Mouse (Mus musculus) CH12.LX (cell line): ENCODE measurements around the gene Tjp3.

Experiments
- BHLHE40 ChIP-seq: IDR thresholded peaks from 2 replicates; pipeline ENCODE4 v1.6.1; 2011; ENCODE audit warnings: mild to moderate bottlenecking, low read depth, low read length, improper control_type of control experiment
- CTCF ChIP-seq, 2 experiments: IDR thresholded peaks in 1 of 2; conservative IDR thresholded peaks in 1 of 2; 2 replicates each; pipeline ENCODE4 v1.5.1; 2011 to 2012; ENCODE audit warnings: low read depth in 2 of 2, low read length in 2 of 2, improper control_type of control experiment in 1 of 2, inconsistent platforms in 1 of 2, mild to moderate bottlenecking in 1 of 2, moderate library complexity in 1 of 2
- GABPA ChIP-seq: IDR thresholded peaks from 2 replicates; pipeline ENCODE4 v1.6.1; 2012; ENCODE audit warnings: low read depth, low read length, improper control_type of control experiment, inconsistent platforms; ENCODE audit not compliant: insufficient replicate concordance
- HCFC1 ChIP-seq: IDR thresholded peaks from 2 replicates; pipeline ENCODE4 v1.6.1; 2012; ENCODE audit warnings: low read depth, mild to moderate bottlenecking, inconsistent platforms, low read length, improper control_type of control experiment
- KAT2A ChIP-seq: IDR thresholded peaks from 2 replicates; pipeline ENCODE4 v1.6.1; 2012; ENCODE audit warnings: low read length, improper control_type of control experiment, inconsistent platforms; ENCODE audit not compliant: insufficient replicate concordance
- MXI1 ChIP-seq: IDR thresholded peaks from 2 replicates; pipeline ENCODE4 v1.6.1; 2011; ENCODE audit warnings: mild to moderate bottlenecking, low read depth, low read length, improper control_type of control experiment
- NRF1 ChIP-seq: IDR thresholded peaks from 2 replicates; pipeline ENCODE4 v1.6.1; 2014; ENCODE audit warnings: low read depth, mild to moderate bottlenecking, inconsistent platforms, low read length, improper control_type of control experiment, moderate library complexity
- SIN3A ChIP-seq: IDR thresholded peaks from 2 replicates; pipeline ENCODE4 v1.6.1; 2012; ENCODE audit warnings: low read length, improper control_type of control experiment, inconsistent platforms
- ZC3H11A ChIP-seq: IDR thresholded peaks from 2 replicates; pipeline ENCODE4 v1.6.1; 2012; ENCODE audit warnings: low read depth, mild to moderate bottlenecking, inconsistent platforms, low read length, improper control_type of control experiment
- ZNF384 ChIP-seq: IDR thresholded peaks from 2 replicates; pipeline ENCODE4 v1.6.1; 2012; ENCODE audit warnings: low read depth, low read length, improper control_type of control experiment, inconsistent platforms

- no peak for TF ChIP-seq ZNF384
- TF ChIP-seq BHLHE40 = no peak
- no peak for TF ChIP-seq CTCF (conservative IDR thresholded peaks at IDR 0.05 in 1 of 2, IDR thresholded peaks at IDR 0.05 in 1 of 2; ENCODE audit: low read depth in 2 of 2, low read length in 2 of 2)
- no peak for TF ChIP-seq GABPA
- no peak for TF ChIP-seq KAT2A
- TF ChIP-seq MXI1 = no peak
- TF ChIP-seq HCFC1 = no peak
- no peak for TF ChIP-seq NRF1
- no peak for TF ChIP-seq SIN3A
- no peak for TF ChIP-seq ZC3H11A
Observed at GRCm38 (mm10) chr10:81306173-81306668, 14.8 kb upstream of the Tjp3 start.
